Mouse (Mus musculus) stomach, postnatal 0 days (tissue): ENCODE results near the gene Rrnad1.

ENCODE experiments used
- CTCF ChIP-seq: IDR thresholded peaks from 2 replicates; pipeline ENCODE4 v1.5.1; 2016; ENCODE audit warnings: antibody characterized with exemption, low read depth, mild to moderate bottlenecking, moderate library complexity
- EP300 ChIP-seq: optimal IDR thresholded peaks from 2 replicates; pipeline ENCODE3; 2016; ENCODE audit warnings: antibody characterized with exemption

DNA sequence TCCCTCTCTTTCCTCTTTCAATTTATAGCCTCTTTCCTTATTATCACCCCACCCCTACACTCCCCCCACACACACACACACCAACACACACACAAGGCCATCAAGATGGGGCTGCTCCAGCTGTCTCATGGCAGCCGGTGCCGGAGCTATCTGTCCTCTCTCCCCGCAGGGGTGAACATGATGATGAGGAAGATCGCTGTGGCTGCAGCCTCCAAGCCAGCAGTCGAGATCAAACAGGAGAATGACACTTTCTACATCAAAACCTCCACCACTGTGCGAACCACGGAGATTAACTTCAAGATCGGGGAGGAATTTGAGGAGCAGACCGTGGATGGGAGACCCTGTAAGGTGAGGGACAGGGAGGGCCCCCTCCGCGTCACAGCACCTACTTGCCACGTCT lies 21.4 kb upstream of the Rrnad1 start:
- TF ChIP-seq CTCF (no peak), EP300 (no peak)
